Mouse (Mus musculus): ENCODE results near the gene Krt80. TPM values are rescaled to one million over a fixed set of nuclear protein-coding genes. Genes with fewer than 3 reads are reported as not detected.

Gene Krt80
- polyA plus RNA-seq, 1 experiment, result 15.6 TPM

- TF ChIP-seq CTCF (IDR thresholded peaks at IDR 0.05; ENCODE audit: low read depth, low read length) (no peak), POLR2A (IDR thresholded peaks at IDR 0.05; ENCODE audit: borderline replicate concordance, low read depth, low read length) (no peak)
- H3K4me3 ChIP-seq (ENCODE audit: insufficient read depth, low read length), result peak overlapping the region; percentile 42
- H3K4me1 ChIP-seq (ENCODE audit: control insufficient read depth, insufficient read depth, low read length), result peaks cover 18% of the 10 kb centered on the region
- peak overlapping the region; percentile 92 for H3K27ac ChIP-seq (ENCODE audit: insufficient read depth, low read depth, low read length)
These were observed 72.0 kb downstream of the Krt80 start for GRCm38 (mm10) chr15:101297988-101298387.

Other genes starting within 250 kb of the Krt80 start
- 26.6 and 29.8 TPM in 2 replicates for gene Acvrl1, start 241.6 kb downstream of the Krt80 start, polyA plus RNA-seq (2012; ENCODE audit: insufficient read depth, insufficient read length, missing spikeins)
- gene Acvr1b, start 196.1 kb downstream of the Krt80 start, polyA plus RNA-seq (2012; ENCODE audit: insufficient read depth, insufficient read length, missing spikeins), result 20.2 and 22.3 TPM in 2 replicates
- gene Grasp, start 146.0 kb downstream of the Krt80 start, polyA plus RNA-seq (2012; ENCODE audit: insufficient read depth, insufficient read length, missing spikeins), result 0.40 TPM in 1 of 2 replicates, not detected in the other
- gene Nr4a1, start 115.9 kb downstream of the Krt80 start, polyA plus RNA-seq (2012; ENCODE audit: insufficient read depth, insufficient read length, missing spikeins), result 8.8 and 8.9 TPM in 2 replicates
- gene Atg101, start 85.9 kb downstream of the Krt80 start, polyA plus RNA-seq (2012; ENCODE audit: insufficient read depth, insufficient read length, missing spikeins), result 36.4 and 39.1 TPM in 2 replicates
- not detected in 2 replicates for gene 6030408B16Rik, start 77.0 kb downstream of the Krt80 start, polyA plus RNA-seq (2012; ENCODE audit: insufficient read depth, insufficient read length, missing spikeins)
- 0.48 TPM in 1 of 2 replicates, not detected in the other for gene Krt7, start 40.9 kb upstream of the Krt80 start, polyA plus RNA-seq (2012; ENCODE audit: insufficient read depth, insufficient read length, missing spikeins)
- not detected in 2 replicates for gene Krt87, start 68.6 kb upstream of the Krt80 start, polyA plus RNA-seq (2012; ENCODE audit: insufficient read depth, insufficient read length, missing spikeins)
- not detected in 2 replicates for gene Krt88, start 77.6 kb upstream of the Krt80 start, polyA plus RNA-seq (2012; ENCODE audit: insufficient read depth, insufficient read length, missing spikeins)
- not detected in 2 replicates for gene Krt81, start 93.6 kb upstream of the Krt80 start, polyA plus RNA-seq (2012; ENCODE audit: insufficient read depth, insufficient read length, missing spikeins)
- not detected in 2 replicates for gene Krt86, start 103.3 kb upstream of the Krt80 start, polyA plus RNA-seq (2012; ENCODE audit: insufficient read depth, insufficient read length, missing spikeins)
- not detected in 2 replicates for gene Krt83, start 121.3 kb upstream of the Krt80 start, polyA plus RNA-seq (2012; ENCODE audit: insufficient read depth, insufficient read length, missing spikeins)
- gene Gm49425, start 147.1 kb upstream of the Krt80 start, polyA plus RNA-seq (2012; ENCODE audit: insufficient read depth, insufficient read length, missing spikeins), result not detected in 2 replicates
- gene Krt84, start 162.7 kb upstream of the Krt80 start, polyA plus RNA-seq (2012; ENCODE audit: insufficient read depth, insufficient read length, missing spikeins), result not detected in 2 replicates
- not detected in 2 replicates for gene Krt82, start 180.5 kb upstream of the Krt80 start, polyA plus RNA-seq (2012; ENCODE audit: insufficient read depth, insufficient read length, missing spikeins)
- gene Krt90, start 192.8 kb upstream of the Krt80 start, polyA plus RNA-seq (2012; ENCODE audit: insufficient read depth, insufficient read length, missing spikeins), result not detected in 2 replicates
- not detected in 2 replicates for gene Krt75, start 203.7 kb upstream of the Krt80 start, polyA plus RNA-seq (2012; ENCODE audit: insufficient read depth, insufficient read length, missing spikeins)

All from bone marrow macrophage, adult 2 months (primary cell).